Mouse (Mus musculus): ENCODE measurements around the gene Insig1.

The Insig1 gene

DNA sequence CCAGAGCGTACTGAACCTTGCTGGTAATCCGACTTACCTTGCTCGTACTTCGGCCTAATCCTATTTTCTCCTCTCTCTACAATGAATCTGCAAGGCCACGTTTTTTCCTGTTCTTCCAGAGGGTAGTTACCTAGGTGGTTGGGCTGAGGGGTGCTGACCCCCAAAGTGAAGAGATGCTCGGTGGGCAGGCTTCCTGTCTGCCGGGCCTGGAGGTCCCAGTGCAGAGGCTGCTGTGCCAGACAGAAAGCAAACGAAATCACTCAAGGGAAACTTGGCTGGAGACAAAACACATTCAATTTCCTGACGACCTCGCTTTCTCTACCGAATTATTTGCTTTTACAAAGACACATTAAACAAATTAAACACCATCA, 52.3 kb downstream of the Insig1 start:
- DNase-seq: no peak

DNA sequence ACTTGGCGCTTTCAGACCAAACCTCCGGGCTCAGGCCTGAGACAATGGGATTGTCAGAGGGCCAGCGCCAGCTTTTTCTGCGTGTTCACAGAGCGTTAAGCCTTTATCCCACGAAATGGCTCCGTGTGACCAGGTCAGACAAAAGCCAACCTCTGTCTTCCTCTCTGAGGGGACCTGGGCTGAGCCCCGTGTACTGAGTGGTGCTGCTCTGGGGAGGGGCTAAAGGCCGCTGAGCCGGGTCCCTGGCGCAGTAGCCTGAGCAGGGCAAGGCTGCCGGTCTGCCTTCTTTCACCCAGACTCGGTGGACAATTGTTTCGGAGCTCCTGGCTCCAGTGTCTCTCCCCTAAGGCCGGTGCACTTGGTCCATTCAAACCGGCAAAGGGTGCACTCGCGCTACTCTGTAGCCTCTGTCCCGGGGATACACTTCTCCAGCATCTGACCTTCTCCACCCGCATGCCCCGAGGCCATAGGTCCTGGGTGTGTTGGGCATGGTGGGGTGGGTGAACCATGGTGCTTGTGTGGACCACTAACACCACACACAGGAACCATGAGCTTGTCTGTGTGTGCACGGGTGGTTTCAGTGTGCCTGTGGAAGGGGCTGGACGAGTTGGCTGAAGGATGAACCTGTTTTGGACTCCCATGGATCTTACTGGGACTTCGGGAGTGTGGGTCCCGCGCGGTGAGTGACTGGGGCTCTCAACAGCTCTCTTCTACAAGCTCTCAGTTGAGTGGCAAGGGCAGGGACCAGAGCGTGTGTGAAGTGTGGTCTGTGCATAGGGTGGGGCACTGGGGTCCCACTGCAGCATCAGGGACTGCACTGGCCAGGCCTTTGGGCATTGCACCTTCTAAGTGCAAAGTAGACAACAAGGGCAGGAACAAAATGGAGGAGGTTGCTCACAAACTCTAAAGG, 53.4 kb downstream of the Insig1 start:
- DNase-seq: no peak
